Comparison of ENCODE assay signal across 8 mouse cellular contexts in the genomic region with DNA sequence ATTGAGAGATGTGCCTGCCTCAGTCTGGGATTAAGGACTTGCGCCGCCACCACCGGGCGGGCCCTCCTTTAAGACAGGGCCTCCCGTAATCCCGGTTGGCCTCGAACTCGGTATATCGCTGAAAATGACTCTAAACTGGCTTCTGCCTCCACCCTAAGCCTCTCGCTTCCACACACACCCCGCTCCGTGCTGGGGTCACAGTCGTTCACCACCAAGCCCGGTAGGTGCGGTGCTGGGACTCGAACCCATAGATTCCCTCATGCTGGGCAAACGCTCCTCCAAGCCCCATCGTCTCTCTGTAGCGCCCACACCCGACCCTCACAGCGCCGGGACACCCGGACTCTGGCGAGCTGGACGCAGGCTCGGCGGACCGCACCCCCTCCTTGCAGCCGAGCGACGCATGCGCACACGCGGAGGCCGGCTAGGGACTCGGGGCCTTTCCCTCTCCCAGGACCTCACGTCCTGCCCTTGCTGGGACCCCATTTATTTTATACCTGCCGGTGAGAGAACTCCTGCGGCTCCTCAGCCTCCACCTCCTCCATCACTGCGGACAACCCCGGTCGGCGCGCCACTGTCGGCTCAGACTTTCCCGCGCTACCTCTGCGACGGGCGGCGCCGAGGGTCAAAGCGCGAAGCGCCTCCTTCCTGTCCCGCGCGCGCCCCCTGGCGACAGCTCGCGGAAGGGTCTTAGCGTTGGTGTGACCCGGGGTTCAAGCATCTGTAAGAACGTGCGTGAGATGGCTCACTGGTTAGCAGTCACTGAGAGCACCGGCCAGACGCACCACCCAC. TPM values are rescaled to one million over a fixed set of nuclear protein-coding genes. Genes with fewer than 3 reads are reported as not detected.
DNase-seq lines count a peak whose midpoint lies in the region; ATAC-seq lines count a peak whose summit lies in the region.

A gene (minus strand): TSS at position 648 of the 789 bp plus-strand sequence.

- ATAC-seq in hindbrain, embryonic 13.5 days (ENCODE audit: low FRiP score) = peak; percentile 92

- H3K4me2 ChIP-seq in hindbrain, embryonic 13.5 days = peak within 1 kb of the TSS; percentile 64

- WGBS in hindbrain, embryonic 13.5 days = 2% methylated on average over 68 of the region's 68 CpGs

- peak within 1 kb of the TSS; percentile 83 for H3K27ac ChIP-seq in hindbrain, embryonic 13.5 days

- no peaks in the 10 kb centered on the region for H3K9me3 ChIP-seq in hindbrain, embryonic 13.5 days

- no peaks in the 10 kb centered on the region for H3K36me3 ChIP-seq in hindbrain, embryonic 13.5 days

- no peaks in the 10 kb centered on the region for H3K27me3 ChIP-seq in hindbrain, embryonic 13.5 days

- H3K4me1 ChIP-seq in hindbrain, embryonic 13.5 days (replicated peaks) = peaks cover 9% of the 10 kb centered on the region

- DNase-seq in Muller cell, postnatal 12 days (ENCODE audit: inconsistent ontology term) = peak; percentile 93
- DNase-seq in cerebellum, adult 9-11 months = peak; percentile 90
- DNase-seq in frontal cortex, postnatal 10 days (ENCODE audit: low spot score in 2 of 2) = peak; percentile 81 to 88
- DNase-seq in layer of hippocampus, postnatal 25 days (ENCODE audit: extremely low spot score in 1 of 2, low spot score in 1 of 2) = peak; percentile 90 to 94
- DNase-seq in lung, postnatal 25 days (ENCODE audit: low spot score) = peak; percentile 83
- peak; percentile 95 for DNase-seq in retina, embryonic 14.5 days (ENCODE audit: low spot score)
- DNase-seq in thymus, postnatal 4 days = peak; percentile 97

- H3K9ac ChIP-seq in hindbrain, embryonic 13.5 days = peak within 1 kb of the TSS; percentile 82

- H3K4me3 ChIP-seq in hindbrain, embryonic 13.5 days = peak within 1 kb of the TSS; percentile 63

RNA-seq across cellular contexts. Expression of the gene that starts here (rescaled TPM):
- 22.1 and 24.3 TPM in 2 replicates for polyA plus RNA-seq in hindbrain, embryonic 13.5 days (2015; fragmentation: Nextera tagmentation; extraction: Ambion mirVana)
- total RNA-seq in layer of hippocampus, postnatal 25 days (2021) = 10 to 100 TPM; 17.0 to 20.5 TPM

Comparison
In these comparisons a context has a peak if more than half of its experiments do, and no peak if none do; other contexts are left out.
1. Peak in every context shown above with its lines: DNase-seq, ATAC-seq, H3K4me3 ChIP-seq and H3K27ac ChIP-seq.